Mouse (Mus musculus) cerebellum, adult 2 months (tissue): ENCODE results near the gene Strn4.

Experiments
- CTCF ChIP-seq: fragments of 200-500 bp; IDR thresholded peaks from 2 replicates; pipeline ENCODE4 v1.5.1; 2011; ENCODE audit warnings: low read depth, mild to moderate bottlenecking, control low read depth, low read length, moderate library complexity, borderline replicate concordance; ENCODE audit not compliant: insufficient read depth
- POLR2A ChIP-seq: fragments of 200-500 bp; IDR thresholded peaks from 2 replicates; pipeline ENCODE4 v1.6.1; 2011; ENCODE audit warnings: low read length, control low read depth, borderline replicate concordance; ENCODE audit not compliant: insufficient read depth

GRCm38 (mm10) chr7:16810399-16810919 is 5.2 kb upstream of the Strn4 start:
- TF ChIP-seq CTCF (no peak), POLR2A (no peak)
